Mouse (Mus musculus) kidney, embryonic 16.5 days (tissue): Measurements from ENCODE around the gene 5730596B20Rik. TPM values are rescaled to one million over a fixed set of nuclear protein-coding genes. Genes with fewer than 3 reads are reported as not detected.

Experiments used
- ATAC-seq: fragments of 200-750 bp; cut with Nextera tagmentation; 2 replicates; pipeline ENCODE4 v1.8.0; 2017; ENCODE audit warnings: moderate TSS enrichment; ENCODE audit not compliant: low FRiP score, low TSS enrichment
- H3K27ac ChIP-seq: fragments of 300-500 bp; sonication (generic); 2 replicates; pipeline ENCODE4 v1.5.1; 2014; ENCODE audit warnings: low read length
- H3K27me3 ChIP-seq: fragments of 300-500 bp; sonication (generic); 2 replicates; pipeline ENCODE4 v1.6.1; 2014; ENCODE audit warnings: low read length, control low read depth, mixed read lengths; ENCODE audit not compliant: insufficient read depth
- H3K36me3 ChIP-seq: fragments of 300-500 bp; sonication (generic); 2 replicates; pipeline ENCODE4 v1.6.1; 2014; ENCODE audit warnings: low read length, control low read depth, mixed read lengths; ENCODE audit not compliant: insufficient read depth
- H3K4me1 ChIP-seq: fragments of 300-500 bp; sonication (generic); 2 replicates; pipeline ENCODE4 v1.6.1; 2014; ENCODE audit warnings: low read length, control low read depth, mixed read lengths; ENCODE audit not compliant: insufficient read depth
- H3K4me2 ChIP-seq: fragments of 300-500 bp; sonication (generic); replicated peaks from 2 replicates; pipeline ENCODE4 v1.6.1; 2014; ENCODE audit warnings: low read depth, low read length
- H3K4me3 ChIP-seq: fragments of 300-500 bp; sonication (generic); 2 replicates; pipeline ENCODE4 v1.5.1; 2014; ENCODE audit warnings: mild to moderate bottlenecking, low read length
- H3K9ac ChIP-seq: fragments of 300-500 bp; sonication (generic); replicated peaks from 2 replicates; pipeline ENCODE4 v1.6.1; 2014; ENCODE audit warnings: low read length
- H3K9me3 ChIP-seq: fragments of 300-500 bp; sonication (generic); 2 replicates; pipeline ENCODE4 v1.6.1; 2016; ENCODE audit warnings: low read length, control low read depth
- WGBS: fragments of 180-500 bp; shearing (Covaris S2); extraction: QIAGEN DNeasy Blood & Tissue Kit; methylation state at CpG from one replicate; pipeline ENCODE4 v1.1.7; 2014; 5-methylcytosine and 5-hydroxymethylcytosine counted together
- polyA plus RNA-seq: library from polyadenylated mRNA; unstranded; fragments of >200 nt; fragmentation: Nextera tagmentation; extraction: Ambion mirVana; gene quantifications from 2 replicates; pipeline ENCODE4 v1.2.1, GENCODE M21; 2015

5730596B20Rik gene
- polyA plus RNA-seq, 1 experiment from 2014 or later: 1.7 TPM

GRCm38 (mm10) chr6:52155471-52155870, 21.8 kb upstream of the 5730596B20Rik start:
- 77% methylated on average over 3 of the region's 3 CpGs for WGBS
- Histone ChIP-seq H3K4me2 (no peak overlapping the region), H3K36me3 (no peaks in the 10 kb centered on the region), H3K9ac (no peak overlapping the region), H3K9me3 (no peaks in the 10 kb centered on the region), H3K4me1 (peaks cover 35% of the 10 kb centered on the region), H3K4me3 (no peak overlapping the region), H3K27me3 (peaks cover 59% of the 10 kb centered on the region), H3K27ac (no peak overlapping the region)
- ATAC-seq: no peak

GRCm38 (mm10) chr6:52156551-52157200, 20.6 kb upstream of the 5730596B20Rik start:
- Histone ChIP-seq H3K4me3 (peak overlapping the region; percentile 5; the same call in 1 of the 2 replicates), H3K4me2 (no peak overlapping the region), H3K4me1 (peaks cover 40% of the 10 kb centered on the region), H3K9me3 (no peaks in the 10 kb centered on the region), H3K27ac (no peak overlapping the region), H3K9ac (no peak overlapping the region), H3K27me3 (peaks cover 52% of the 10 kb centered on the region), H3K36me3 (no peaks in the 10 kb centered on the region)
- WGBS: 12% methylated on average over 20 of the region's 20 CpGs
- no peak for ATAC-seq

- WGBS: 1% methylated on average over 32 of the region's 32 CpGs
- peaks cover 49% of the 10 kb centered on the region for H3K4me1 ChIP-seq
- H3K4me3 ChIP-seq: peak overlapping the region; percentile 79
- H3K9ac ChIP-seq: peak overlapping the region; percentile 43; the same call in 1 of the 2 replicates
- H3K9me3 ChIP-seq: no peaks in the 10 kb centered on the region
- H3K27me3 ChIP-seq: peaks cover 44% of the 10 kb centered on the region
- no peak overlapping the region for H3K27ac ChIP-seq
- H3K36me3 ChIP-seq: no peaks in the 10 kb centered on the region
- peak overlapping the region; percentile 89 for H3K4me2 ChIP-seq
- no peak for ATAC-seq
Measured at GRCm38 (mm10) chr6:52157466-52158275, 19.6 kb upstream of the 5730596B20Rik start.

GRCm38 (mm10) chr6:52158276-52159051, 18.8 kb upstream of the 5730596B20Rik start, which contains the start of gene Hoxa1:
Gene Hoxa1, minus strand, starts transcription at chr6:52158317.
- Histone ChIP-seq H3K36me3 (no peaks in the 10 kb centered on the region), H3K4me1 (peaks cover 51% of the 10 kb centered on the region), H3K9me3 (no peaks in the 10 kb centered on the region), H3K4me3 (peak within 1 kb of the TSS; percentile 79), H3K9ac (peak within 1 kb of the TSS; percentile 80), H3K27ac (peak within 1 kb of the TSS; percentile 84), H3K27me3 (peaks cover 37% of the 10 kb centered on the region), H3K4me2 (peak within 1 kb of the TSS; percentile 89)
- under 1% methylated on average over 55 of the region's 55 CpGs for WGBS
- peak; percentile 85 for ATAC-seq

- Histone ChIP-seq H3K4me2 (peak overlapping the region; percentile 89), H3K4me1 (peaks cover 59% of the 10 kb centered on the region), H3K27ac (peak overlapping the region; percentile 84), H3K36me3 (no peaks in the 10 kb centered on the region), H3K27me3 (peaks cover 33% of the 10 kb centered on the region), H3K9me3 (no peaks in the 10 kb centered on the region), H3K4me3 (peak overlapping the region; percentile 79), H3K9ac (peak overlapping the region; percentile 80)
- 9% methylated on average over 12 of the region's 12 CpGs for WGBS
- no peak; the same call in 1 of the 2 replicates for ATAC-seq
Measured at GRCm38 (mm10) chr6:52159164-52159761, 18.0 kb upstream of the 5730596B20Rik start.

GRCm38 (mm10) chr6:52159979-52160378, 17.3 kb upstream of the 5730596B20Rik start:
- Histone ChIP-seq H3K9ac (peak overlapping the region; percentile 56), H3K9me3 (no peaks in the 10 kb centered on the region), H3K27me3 (peaks cover 26% of the 10 kb centered on the region), H3K36me3 (no peaks in the 10 kb centered on the region), H3K4me1 (peaks cover 66% of the 10 kb centered on the region), H3K27ac (peak overlapping the region; percentile 84), H3K4me2 (peak overlapping the region; percentile 89), H3K4me3 (peak overlapping the region; percentile 79)
- no peak for ATAC-seq
- 11% methylated on average over 9 of the region's 9 CpGs for WGBS

GRCm38 (mm10) chr6:52160511-52161335, 16.6 kb upstream of the 5730596B20Rik start:
- 1% methylated on average over 30 of the region's 30 CpGs for WGBS

GRCm38 (mm10) chr6:52161336-52162092, 15.8 kb upstream of the 5730596B20Rik start:
- Histone ChIP-seq H3K9ac (peak overlapping the region; percentile 56; the same call in 1 of the 2 replicates), H3K4me3 (peak overlapping the region; percentile 79), H3K9me3 (no peaks in the 10 kb centered on the region), H3K27ac (peak overlapping the region; percentile 84), H3K27me3 (peaks cover 12% of the 10 kb centered on the region), H3K36me3 (no peaks in the 10 kb centered on the region), H3K4me2 (peak overlapping the region; percentile 89), H3K4me1 (peaks cover 80% of the 10 kb centered on the region)
- WGBS: 7% methylated on average over 8 of the region's 8 CpGs
- ATAC-seq: no peak

More at GRCm38 (mm10) chr6:52160511-52161335, 16.6 kb upstream of the 5730596B20Rik start:
- no peaks in the 10 kb centered on the region for H3K9me3 ChIP-seq
- H3K27me3 ChIP-seq: peaks cover 20% of the 10 kb centered on the region
- peak overlapping the region; percentile 79 for H3K4me3 ChIP-seq
- H3K4me1 ChIP-seq: peaks cover 73% of the 10 kb centered on the region
- H3K36me3 ChIP-seq: no peaks in the 10 kb centered on the region
- peak overlapping the region; percentile 84 for H3K27ac ChIP-seq
- peak; percentile 36 for ATAC-seq
- H3K9ac ChIP-seq: peak overlapping the region; percentile 56
- H3K4me2 ChIP-seq: peak overlapping the region; percentile 89
